Mouse (Mus musculus) cerebellum, postnatal 14 days (tissue): ENCODE measurements around the gene Otx1.
A peak's percentile ranks its signal among the peaks of the same experiment; 100 is the strongest.

ENCODE experiments used
- DNase-seq, 2 experiments: peaks; one replicate each; pipeline ENCODE4 v3.0.0; 2021; ENCODE audit warnings: mixed read lengths in 2 of 2

Otx1 gene

DNA sequence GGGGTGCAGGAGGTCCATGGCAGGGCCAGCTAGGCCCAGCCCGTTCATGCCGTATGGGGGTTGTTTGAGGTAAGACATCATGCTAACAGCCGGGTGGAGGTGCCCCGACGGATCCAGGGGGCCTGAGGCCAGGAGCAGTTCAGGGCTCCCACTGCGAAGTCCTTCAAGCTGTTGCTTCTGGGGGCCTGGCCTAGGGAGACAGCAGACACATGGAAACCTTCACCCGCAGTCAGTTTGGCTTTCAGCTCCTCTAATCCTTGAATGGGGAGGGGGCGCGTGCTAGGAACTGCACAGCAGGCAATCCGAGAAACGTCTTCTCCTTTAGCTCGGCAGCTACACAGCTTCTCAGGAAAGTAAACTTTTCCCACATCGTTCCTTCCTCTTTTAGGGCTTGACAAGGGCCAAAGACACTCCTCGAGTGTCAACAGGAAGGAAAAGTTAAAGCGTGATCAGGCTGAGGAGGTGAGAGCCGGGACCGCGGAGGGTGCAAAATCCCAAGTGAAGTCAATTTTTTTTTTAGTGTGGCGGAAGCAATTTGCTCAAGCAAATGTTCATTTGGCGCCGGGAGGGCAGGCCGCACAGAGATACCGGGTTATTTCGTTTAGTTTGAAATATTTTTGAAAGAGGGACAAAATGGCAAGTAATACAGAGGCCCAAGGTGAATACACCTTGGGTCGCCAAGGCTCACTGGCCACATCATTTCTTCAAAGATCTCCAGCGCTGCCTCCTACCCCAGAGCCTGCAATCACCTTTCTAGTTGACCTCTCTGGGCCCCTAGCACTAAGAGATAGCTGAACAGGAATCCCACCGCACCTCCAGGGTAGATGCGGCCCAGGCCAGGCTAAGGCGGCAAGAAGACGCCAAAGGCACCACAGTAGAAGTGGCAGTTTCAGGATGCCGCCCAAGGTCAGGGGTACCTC, 3.0 kb downstream of the Otx1 start:
- peak in 1 of 2 experiments; percentile 11 for DNase-seq

- peak in 1 of 2 experiments; percentile 17 for DNase-seq
Observed at GRCm38 (mm10) chr11:21998141-21999047, 4.3 kb downstream of the Otx1 start.

GRCm38 (mm10) chr11:21997561-21998140, 5.0 kb downstream of the Otx1 start:
- peak; percentile 12 to 29 for DNase-seq

GRCm38 (mm10) chr11:21996661-21997560, 5.8 kb downstream of the Otx1 start:
- peak; percentile 78 to 80 for DNase-seq

DNA sequence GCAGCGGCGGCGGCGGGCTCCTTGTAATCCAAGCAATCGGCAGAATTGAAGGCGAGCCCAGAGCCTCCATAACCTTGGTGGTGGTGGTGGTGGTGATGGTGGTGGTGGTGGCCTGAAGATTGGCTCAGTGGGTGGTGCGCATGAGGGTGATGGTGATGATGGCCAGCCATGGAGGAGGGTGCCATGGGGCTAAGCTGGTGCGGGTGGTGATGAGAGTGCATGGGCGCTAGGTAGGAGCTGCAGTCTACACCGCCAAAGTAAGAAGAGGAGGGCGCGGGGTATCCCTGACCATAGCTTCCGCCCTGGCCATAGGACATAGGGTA, 6.4 kb downstream of the Otx1 start:
- DNase-seq: peak in 1 of 2 experiments; percentile 42

GRCm38 (mm10) chr11:21995534-21996324, 7.0 kb downstream of the Otx1 start:
- DNase-seq: peak; percentile 30 to 44

DNA sequence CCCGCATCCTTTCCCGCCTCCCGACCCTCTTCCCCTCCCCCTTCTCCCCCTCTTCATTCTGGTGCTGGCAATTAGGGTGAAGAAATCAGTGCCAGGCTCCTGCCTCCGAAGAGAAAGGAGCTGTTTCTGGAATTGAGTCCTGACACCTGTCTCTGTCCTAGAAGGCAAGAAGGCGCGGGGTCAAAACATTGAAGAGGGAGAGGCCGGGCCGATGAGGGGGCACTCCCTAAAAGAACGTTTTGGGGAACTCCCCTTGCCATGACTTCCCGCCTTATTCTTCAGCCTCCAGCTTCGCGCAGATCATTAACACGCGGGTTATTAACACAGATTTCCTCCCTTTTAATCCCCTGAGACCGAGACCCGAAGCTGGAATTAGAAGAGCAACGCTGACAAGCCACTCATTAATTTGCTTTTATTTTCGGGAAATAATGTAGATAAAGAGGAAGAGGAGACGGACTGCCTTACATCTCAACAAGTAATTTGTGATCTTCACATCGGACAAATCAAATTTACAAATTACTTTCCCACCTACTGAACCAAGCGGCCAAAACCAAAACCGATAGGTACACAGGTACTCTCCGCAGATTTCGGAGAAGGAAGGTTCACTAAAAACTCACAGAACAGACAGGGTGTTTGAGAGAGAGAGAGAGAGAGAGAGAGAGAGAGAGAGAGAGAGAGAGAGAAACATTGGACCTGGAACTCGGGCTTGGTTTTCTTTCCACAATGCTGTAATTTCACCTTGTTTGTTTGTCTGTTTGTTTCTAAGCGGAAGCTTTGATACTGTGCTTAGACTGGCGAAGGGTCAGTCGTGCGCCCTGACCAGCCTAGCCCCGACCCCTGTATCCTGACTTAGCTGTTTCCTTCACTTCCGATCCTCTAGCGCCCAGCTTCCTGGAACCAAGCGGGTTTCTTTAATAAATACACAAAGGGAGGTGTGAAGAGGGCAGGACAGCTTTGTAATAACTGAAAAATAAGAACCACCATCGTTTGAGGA, 8.0 kb downstream of the Otx1 start:
- DNase-seq: peak; percentile 34 to 43

DNA sequence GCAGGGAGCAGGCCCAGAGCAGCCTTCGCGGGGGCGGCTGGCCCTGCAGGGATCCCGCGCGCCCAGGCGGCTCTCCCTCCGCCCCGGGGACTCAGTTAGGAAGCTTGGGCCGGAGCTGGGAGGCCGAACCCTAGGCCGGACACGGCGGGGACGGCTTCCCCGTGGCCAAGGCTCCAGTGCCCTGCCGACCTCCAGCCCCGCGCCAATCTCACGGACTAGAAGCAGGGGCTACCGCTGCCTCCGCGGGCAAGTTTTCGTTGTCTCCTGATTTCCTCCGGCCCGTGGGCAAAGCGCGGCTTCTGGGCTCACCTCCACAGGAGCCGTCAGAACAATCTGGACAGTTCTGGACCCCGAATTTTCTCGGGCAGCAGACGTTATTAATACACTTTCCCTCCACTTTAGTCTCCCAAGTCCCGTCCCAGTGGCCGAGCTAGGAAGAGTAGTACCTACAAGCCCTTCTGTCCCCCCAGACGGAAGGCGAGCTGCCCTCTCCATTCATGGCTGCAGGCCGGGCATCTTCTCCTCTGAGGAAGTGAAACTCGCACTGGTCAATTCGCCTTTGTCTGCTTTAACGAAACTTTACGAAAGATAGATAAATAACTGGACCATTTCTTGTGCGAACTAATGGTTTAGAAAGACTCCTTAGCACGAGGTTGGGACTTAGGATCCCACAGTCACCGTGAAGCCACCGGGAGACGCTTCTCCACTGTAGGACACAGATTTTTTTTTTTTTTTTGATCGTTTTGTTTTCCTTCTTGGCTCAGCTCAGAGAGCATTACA, 8.9 kb downstream of the Otx1 start:
- peak; percentile 55 to 64 for DNase-seq

- DNase-seq: peak; percentile 24 to 26
Observed at GRCm38 (mm10) chr11:21992761-21993596, 9.7 kb downstream of the Otx1 start.

- DNase-seq: no peak
Observed at GRCm38 (mm10) chr11:21988398-21988946, 14.2 kb downstream of the Otx1 start.

DNA sequence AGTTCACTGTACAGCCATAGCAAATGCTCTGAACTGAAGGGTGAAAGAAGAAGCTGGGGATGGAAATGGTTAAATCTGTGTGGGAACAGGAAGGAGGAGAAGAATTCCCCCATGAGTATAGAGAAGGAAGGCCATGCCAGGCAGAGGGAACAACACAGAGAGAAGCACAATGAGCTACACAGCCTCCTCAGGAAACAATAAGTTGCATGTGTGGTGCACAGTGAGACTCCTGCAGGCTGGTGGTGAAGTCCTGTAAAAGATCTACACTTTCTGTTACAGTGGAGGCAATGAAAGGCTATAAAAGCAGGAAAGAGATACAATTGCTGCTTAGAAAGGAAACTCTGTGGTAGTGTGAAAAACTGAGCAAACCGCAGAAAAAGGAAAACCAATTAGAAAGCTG, 17.6 kb downstream of the Otx1 start:
- DNase-seq: no peak

GRCm38 (mm10) chr11:21974005-21974531, 28.6 kb downstream of the Otx1 start:
- DNase-seq: peak in 1 of 2 experiments; percentile 8

GRCm38 (mm10) chr11:21973597-21973996, 29.1 kb downstream of the Otx1 start:
- no peak for DNase-seq

DNA sequence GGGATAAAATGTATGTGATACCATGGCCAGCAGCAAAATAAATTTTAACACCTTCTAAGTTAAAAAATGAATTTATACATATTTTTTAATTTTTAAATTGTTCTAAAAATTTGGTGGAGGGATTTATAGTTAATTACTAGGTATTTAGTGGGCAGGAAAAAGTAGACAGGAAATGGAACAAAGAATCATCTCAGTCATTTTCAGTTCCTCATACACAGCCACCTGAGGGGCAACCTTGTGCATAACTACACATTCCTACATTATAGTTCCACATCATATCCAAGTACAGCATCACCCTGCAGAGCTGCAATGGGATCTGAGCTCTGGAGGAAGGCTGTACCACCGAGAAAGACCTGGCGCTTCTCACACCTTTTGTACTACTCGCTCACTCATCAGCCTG, 33.8 kb downstream of the Otx1 start:
- DNase-seq: no peak

DNA sequence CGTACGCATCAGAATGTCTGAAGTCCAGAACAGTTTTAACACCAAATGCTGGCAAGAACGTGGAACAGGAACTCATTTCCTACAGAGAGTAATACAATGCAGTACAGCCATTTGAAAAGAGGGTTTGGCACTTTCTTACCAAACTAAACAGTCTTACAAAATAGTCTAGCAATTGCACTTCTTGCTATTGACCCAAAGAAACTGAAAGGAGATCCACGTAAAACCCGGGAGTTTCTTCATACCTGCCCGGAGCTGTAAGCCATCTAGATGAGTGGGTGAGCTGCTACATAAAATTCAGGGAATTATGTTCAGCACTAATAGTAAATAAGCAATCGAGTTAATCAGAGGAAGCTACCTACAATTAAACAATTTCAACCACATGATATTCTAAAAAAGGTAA, 47.5 kb downstream of the Otx1 start:
- no peak for DNase-seq

GRCm38 (mm10) chr11:21951657-21952237, 51.0 kb downstream of the Otx1 start:
- DNase-seq: no peak

- DNase-seq: no peak
Observed at GRCm38 (mm10) chr11:21950094-21950493, 52.6 kb downstream of the Otx1 start.
